Mouse (Mus musculus): ENCODE data around the gene Kcnv2. TPM values are rescaled to one million over a fixed set of nuclear protein-coding genes. Genes with fewer than 3 reads are reported as not detected.
A peak's percentile ranks its signal among the peaks of the same experiment; 100 is the strongest.

Gene Kcnv2
- total and polyA plus RNA-seq, 3 experiments = not detected

DNA sequence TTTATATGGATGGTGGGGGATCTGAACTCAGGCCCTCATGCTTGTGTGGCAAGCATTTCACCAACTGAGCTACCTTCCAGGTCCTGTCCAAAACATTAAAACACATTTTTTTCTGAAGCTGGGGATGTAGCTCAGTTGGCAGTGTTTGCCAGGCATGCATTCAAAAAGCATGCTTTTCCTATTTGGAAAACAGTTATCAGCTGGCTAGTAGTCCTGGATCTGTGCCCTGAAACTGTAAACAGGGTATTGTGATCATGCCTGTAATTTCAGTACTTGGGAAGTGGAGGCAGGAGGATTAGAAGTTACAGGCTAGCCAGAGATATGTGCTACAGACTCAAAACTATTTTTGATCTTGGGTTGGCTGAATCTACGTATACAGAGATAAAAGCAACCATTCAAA, 59.7 kb downstream of the Kcnv2 start:
- no peaks in the 10 kb centered on the region for H3K4me1 ChIP-seq (ENCODE audit: control insufficient read depth in 1 of 2, insufficient read depth in 2 of 2, low read length in 2 of 2)
- H3K9ac ChIP-seq (ENCODE audit: control insufficient read depth, low read depth, low read length, poor library complexity, severe bottlenecking) = no peak overlapping the region
- H3K79me2 ChIP-seq (ENCODE audit: control insufficient read depth, insufficient read depth, low read length, poor library complexity) = no peaks in the 10 kb centered on the region
- H3K4me3 ChIP-seq (ENCODE audit: control insufficient read depth in 1 of 2, insufficient read depth in 1 of 2, low read depth in 2 of 2, low read length in 2 of 2) = no peak overlapping the region
- no peak for DNase-seq (ENCODE audit: low read depth, low spot score)
- no peaks in the 10 kb centered on the region; a peak in 1 of 4 replicates for H3K36me3 ChIP-seq (ENCODE audit: control insufficient read depth in 1 of 2, insufficient read depth in 2 of 2, low read length in 2 of 2)
- no peaks in the 10 kb centered on the region for H3K27me3 ChIP-seq (ENCODE audit: control insufficient read depth in 1 of 2, insufficient read depth in 2 of 2, low read length in 2 of 2)
- no peak overlapping the region for H3K27ac ChIP-seq (ENCODE audit: control insufficient read depth, low read depth, low read length)
- H3K9me3 ChIP-seq (replicated peaks; ENCODE audit: insufficient read depth, low read length) = no peaks in the 10 kb centered on the region
- TF ChIP-seq MAZ (IDR thresholded peaks at IDR 0.05; ENCODE audit: low read depth, low read length) = no peak
- no peak for TF ChIP-seq TBP (IDR thresholded peaks at IDR 0.05; ENCODE audit: low read depth, low read length)
- TF ChIP-seq MAFK (IDR thresholded peaks at IDR 0.05; ENCODE audit: borderline replicate concordance, low read depth, low read length) = no peak
- TF ChIP-seq GATA1 (IDR thresholded peaks at IDR 0.05; ENCODE audit: low read depth, low read length) = no peak
- TF ChIP-seq CTCF (IDR thresholded peaks at IDR 0.05 in 2 of 3, conservative IDR thresholded peaks at IDR 0.05 in 1 of 3; ENCODE audit: control insufficient read depth in 1 of 3, insufficient read depth in 1 of 3, low read depth in 2 of 3, low read length in 3 of 3, poor library complexity in 1 of 3, severe bottlenecking in 1 of 3) = no peak
- no peak for TF ChIP-seq BHLHE40 (IDR thresholded peaks at IDR 0.05; ENCODE audit: borderline replicate concordance, low read depth, low read length)
- TF ChIP-seq ZKSCAN1 (IDR thresholded peaks at IDR 0.05; ENCODE audit: low read depth, low read length) = no peak
- TF ChIP-seq ETS1 (IDR thresholded peaks at IDR 0.05; ENCODE audit: low read depth, low read length) = no peak
- no peak for TF ChIP-seq JUND (IDR thresholded peaks at IDR 0.05; ENCODE audit: low read depth, low read length)
- no peak for TF ChIP-seq NELFE (IDR thresholded peaks at IDR 0.05; ENCODE audit: low read depth, low read length)
- TF ChIP-seq UBTF (IDR thresholded peaks at IDR 0.05; ENCODE audit: borderline replicate concordance, insufficient read depth, low read depth, low read length) = no peak
- no peak for TF ChIP-seq SIN3A (IDR thresholded peaks at IDR 0.05; ENCODE audit: low read length)

DNA sequence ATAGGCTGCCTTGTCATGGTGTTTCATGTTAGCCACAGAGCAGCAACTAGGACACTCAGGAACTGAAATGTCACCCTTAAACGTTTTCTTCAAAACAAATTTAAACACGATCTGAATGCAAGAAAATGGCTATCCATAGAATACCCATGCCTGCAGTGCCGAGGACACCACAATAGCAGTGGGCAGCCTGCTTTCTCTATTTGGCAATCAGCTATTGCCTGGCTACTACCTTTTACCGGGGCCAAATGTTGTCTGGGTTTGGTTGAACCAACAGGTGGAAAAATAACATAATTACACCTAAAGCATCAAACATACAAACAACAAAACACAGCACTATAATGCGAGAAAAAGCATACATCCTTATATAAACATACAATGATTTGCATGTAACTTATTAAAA, 60.9 kb downstream of the Kcnv2 start:
- no peak for TF ChIP-seq POLR2AphosphoS2 (IDR thresholded peaks at IDR 0.05; ENCODE audit: low read length)
- TF ChIP-seq ELF1 (IDR thresholded peaks at IDR 0.05; ENCODE audit: low read depth, low read length) = no peak
- TF ChIP-seq KAT2A (conservative IDR thresholded peaks at IDR 0.05; ENCODE audit: low read depth, low read length) = no peak
- no peak for TF ChIP-seq MAX (IDR thresholded peaks at IDR 0.05; ENCODE audit: low read length)
- TF ChIP-seq SIN3A (IDR thresholded peaks at IDR 0.05; ENCODE audit: low read length) = no peak
- Histone ChIP-seq H3K27ac (ENCODE audit: control insufficient read depth, low read depth, low read length) (no peak overlapping the region), H3K9me3 (replicated peaks; ENCODE audit: insufficient read depth, low read length) (no peaks in the 10 kb centered on the region), H3K4me3 (ENCODE audit: control insufficient read depth in 1 of 2, insufficient read depth in 1 of 2, low read depth in 2 of 2, low read length in 2 of 2) (no peak overlapping the region), H3K27me3 (ENCODE audit: control insufficient read depth in 1 of 2, insufficient read depth in 2 of 2, low read length in 2 of 2) (no peaks in the 10 kb centered on the region), H3K9ac (ENCODE audit: control insufficient read depth, low read depth, low read length, poor library complexity, severe bottlenecking) (no peak overlapping the region), H3K4me1 (ENCODE audit: control insufficient read depth in 1 of 2, insufficient read depth in 2 of 2, low read length in 2 of 2) (no peaks in the 10 kb centered on the region), H3K36me3 (ENCODE audit: control insufficient read depth in 1 of 2, insufficient read depth in 2 of 2, low read length in 2 of 2) (no peaks in the 10 kb centered on the region; a peak in 2 of 4 replicates), H3K79me2 (ENCODE audit: control insufficient read depth, insufficient read depth, low read length, poor library complexity) (no peaks in the 10 kb centered on the region)
- no peak for DNase-seq (ENCODE audit: low read depth, low spot score)

DNA sequence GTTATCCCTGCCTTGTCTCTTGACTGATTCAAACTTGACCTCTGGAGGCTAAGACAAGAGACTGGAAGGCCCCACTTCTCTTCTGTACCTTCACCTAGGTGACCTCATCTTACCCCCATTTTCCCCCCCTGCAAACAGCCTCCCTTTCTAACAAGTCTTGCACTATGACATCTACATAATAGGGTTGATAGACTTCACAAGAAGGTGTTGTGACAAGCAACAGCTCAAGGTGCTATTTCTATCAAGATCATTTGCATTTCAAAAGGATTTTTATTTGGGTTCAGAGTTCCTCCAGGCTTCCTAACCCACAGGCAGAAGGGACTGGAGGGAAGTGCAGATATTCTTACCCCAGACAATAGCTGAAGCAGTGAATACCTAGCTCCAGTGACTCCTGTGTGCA, 62.9 kb downstream of the Kcnv2 start:
- H3K9ac ChIP-seq (ENCODE audit: control insufficient read depth, low read depth, low read length, poor library complexity, severe bottlenecking) = no peak overlapping the region
- H3K4me1 ChIP-seq (ENCODE audit: control insufficient read depth in 1 of 2, insufficient read depth in 2 of 2, low read length in 2 of 2) = no peaks in the 10 kb centered on the region
- H3K4me3 ChIP-seq (ENCODE audit: control insufficient read depth in 1 of 2, insufficient read depth in 1 of 2, low read depth in 2 of 2, low read length in 2 of 2) = no peak overlapping the region
- no peak for DNase-seq (ENCODE audit: low read depth, low spot score)
- H3K27ac ChIP-seq (ENCODE audit: control insufficient read depth, low read depth, low read length) = no peak overlapping the region
- H3K79me2 ChIP-seq (ENCODE audit: control insufficient read depth, insufficient read depth, low read length, poor library complexity) = no peaks in the 10 kb centered on the region
- TF ChIP-seq POLR2A (IDR thresholded peaks at IDR 0.05; ENCODE audit: control insufficient read depth in 1 of 2, insufficient read depth in 1 of 2, low read depth in 1 of 2, low read length in 2 of 2, poor library complexity in 1 of 2) (0 out of 4 replicates have a peak, but pooled peaks of 1 of the 2 experiments have one; percentile 10), EP300 (IDR thresholded peaks at IDR 0.05; ENCODE audit: low read depth in 1 of 2, low read length in 2 of 2) (no peak)
- no peaks in the 10 kb centered on the region; a peak in 2 of 4 replicates for H3K36me3 ChIP-seq (ENCODE audit: control insufficient read depth in 1 of 2, insufficient read depth in 2 of 2, low read length in 2 of 2)
- H3K9me3 ChIP-seq (replicated peaks; ENCODE audit: insufficient read depth, low read length) = no peaks in the 10 kb centered on the region
- H3K27me3 ChIP-seq (ENCODE audit: control insufficient read depth in 1 of 2, insufficient read depth in 2 of 2, low read length in 2 of 2) = no peaks in the 10 kb centered on the region
